Mouse (Mus musculus) frontal cortex, adult (tissue): Measurements from ENCODE around the gene Zfp995.
"Not testable (repeated sequence)": the region's sequence is repeated elsewhere in the genome, so short reads cannot be mapped to it uniquely, and the experiment has no call there.

Experiments used
- ATAC-seq: cut with Nextera tagmentation; 2 replicates; pipeline ENCODE4 v1.9.2; 2017; ENCODE audit warnings: mild to moderate bottlenecking, moderate library complexity, mixed read lengths; ENCODE audit not compliant: low TSS enrichment

Zfp995 gene

GRCm38 (mm10) chr17:21909456-21910052, at the start of gene Zfp995:
TSS of gene Zfp995 (minus strand) at chr17:21909926.
- peak; percentile 99 for ATAC-seq

- no peak for ATAC-seq
Measured at GRCm38 (mm10) chr17:21909039-21909438, 687 bp downstream of the Zfp995 start.

GRCm38 (mm10) chr17:21871256-21871655, 38.5 kb downstream of the Zfp995 start:
- no peak for ATAC-seq

GRCm38 (mm10) chr17:21846322-21846582, 63.5 kb downstream of the Zfp995 start:
- not testable (repeated sequence) for ATAC-seq

- peak; percentile 50 for ATAC-seq
Measured at GRCm38 (mm10) chr17:21845545-21846321, 64.0 kb downstream of the Zfp995 start, which contains the start of gene Zfp820. TSS of gene Zfp820 (minus strand) at chr17:21845772.

GRCm38 (mm10) chr17:21838510-21838909, 71.2 kb downstream of the Zfp995 start:
- ATAC-seq: no peak
